Comparison of ENCODE assay signal across 25 mouse cellular contexts in genomic region chr2:77270781-77271180, GRCm38 (mm10). TPM values are rescaled to one million over a fixed set of nuclear protein-coding genes. Genes with fewer than 3 reads are reported as not detected.
DNase-seq lines count a peak whose midpoint lies in the region; ATAC-seq lines count a peak whose summit lies in the region.
"Had no signal": no experiment of that assay in that cellular context is flagged by ENCODE, and none has a peak within 500 bp of the region (broad histone marks: within the 10 kb centered on the region; RNA-seq: fewer than 3 reads in every experiment).

No protein-coding gene starts in this region.

- H3K4me2 ChIP-seq in midbrain, embryonic 11.5 days, result no peak overlapping the region
- no peak overlapping the region for H3K4me2 ChIP-seq in midbrain, embryonic 16.5 days (ENCODE audit: low read length)
- H3K4me2 ChIP-seq: hindbrain, embryonic 12.5 days; midbrain, embryonic 15.5 days; neural tube, embryonic 13.5 days had no signal

- H3K36me3 ChIP-seq in midbrain, embryonic 11.5 days (ENCODE audit: control insufficient read depth, insufficient read depth, low read length), result no peaks in the 10 kb centered on the region
- H3K36me3 ChIP-seq in midbrain, embryonic 16.5 days (ENCODE audit: control insufficient read depth, insufficient read depth, low read length), result no peaks in the 10 kb centered on the region
- H3K36me3 ChIP-seq: midbrain, embryonic 15.5 days; neural tube, embryonic 13.5 days had no signal

- H3K27me3 ChIP-seq in midbrain, embryonic 11.5 days (ENCODE audit: control insufficient read depth, insufficient read depth, low read length), result no peaks in the 10 kb centered on the region
- H3K27me3 ChIP-seq in midbrain, embryonic 16.5 days (ENCODE audit: control insufficient read depth, insufficient read depth, low read depth, low read length), result no peaks in the 10 kb centered on the region
- H3K27me3 ChIP-seq: hindbrain, embryonic 12.5 days; midbrain, embryonic 15.5 days; neural tube, embryonic 13.5 days had no signal

- DNase-seq in CD4-positive, CD25-positive, alpha-beta regulatory T cell, adult 2 months (ENCODE audit: low read depth, low spot score), result peak; percentile 22
- peak; percentile 82 for DNase-seq in midbrain, embryonic 11.5 days (ENCODE audit: low spot score, missing footprints)
- peak; percentile 35 to 49 for DNase-seq in thymus, postnatal 10 days (ENCODE audit: low spot score in 2 of 2)
- DNase-seq in urinary bladder, adult 2 months (ENCODE audit: low spot score), result no peak
- no peak for DNase-seq in adrenal gland, postnatal 4 days (ENCODE audit: low spot score in 2 of 2)
- DNase-seq: adrenal gland, postnatal 25 days; cerebellum, adult 8-10 months; cerebellum, postnatal 36 days; gastrocnemius, postnatal 10 days; heart, postnatal 36 days; kidney, adult 9 months; kidney, postnatal 10 days; layer of hippocampus, postnatal 36 days; liver; lung, adult 2 months had no signal

- no peaks in the 10 kb centered on the region for H3K9me3 ChIP-seq in midbrain, embryonic 11.5 days (ENCODE audit: control insufficient read depth, low read length)
- H3K9me3 ChIP-seq in midbrain, embryonic 16.5 days (replicated peaks; ENCODE audit: control insufficient read depth, low read length, poor library complexity, severe bottlenecking), result no peaks in the 10 kb centered on the region
- H3K9me3 ChIP-seq: hindbrain, embryonic 12.5 days; midbrain, embryonic 15.5 days; neural tube, embryonic 13.5 days had no signal

- ATAC-seq in CD4-positive, CD25-positive, alpha-beta regulatory T cell, adult 4 months, result no peak
- ATAC-seq in midbrain, embryonic 11.5 days (ENCODE audit: low FRiP score), result no peak
- ATAC-seq in midbrain, embryonic 16.5 days, result no peak
- no peak for ATAC-seq in megakaryocyte, adult 5-6 weeks (ENCODE audit: poor library complexity, severe bottlenecking)
- ATAC-seq: forebrain, embryonic 14.5 days; intestine, embryonic 16.5 days; midbrain, embryonic 15.5 days had no signal

- no peak overlapping the region for H3K4me3 ChIP-seq in midbrain, embryonic 11.5 days (ENCODE audit: low read depth, low read length)
- no peak overlapping the region for H3K4me3 ChIP-seq in midbrain, embryonic 16.5 days (ENCODE audit: low read depth, low read length)
- H3K4me3 ChIP-seq: hindbrain, embryonic 12.5 days; midbrain, embryonic 15.5 days; neural tube, embryonic 13.5 days had no signal

- WGBS in midbrain, embryonic 11.5 days, result 87% methylated on average over 7 of the region's 7 CpGs
- 89% methylated on average over 7 of the region's 7 CpGs for WGBS in midbrain, embryonic 16.5 days

- no peak overlapping the region for H3K27ac ChIP-seq in midbrain, embryonic 11.5 days (ENCODE audit: low read depth, low read length)
- no peak overlapping the region for H3K27ac ChIP-seq in midbrain, embryonic 16.5 days (ENCODE audit: low read length)
- H3K27ac ChIP-seq: hindbrain, embryonic 12.5 days; liver, embryonic 14.5 days; macrophage; midbrain, embryonic 15.5 days; neural tube, embryonic 13.5 days had no signal

- no peaks in the 10 kb centered on the region for H3K4me1 ChIP-seq in midbrain, embryonic 11.5 days (ENCODE audit: control insufficient read depth, insufficient read depth, low read length)
- peaks cover 36% of the 10 kb centered on the region for H3K4me1 ChIP-seq in midbrain, embryonic 16.5 days (ENCODE audit: control insufficient read depth, insufficient read depth, low read length)

- H3K9ac ChIP-seq in midbrain, embryonic 11.5 days (ENCODE audit: low read length), result no peak overlapping the region
- no peak overlapping the region for H3K9ac ChIP-seq in midbrain, embryonic 16.5 days (ENCODE audit: low read depth, low read length)
- H3K9ac ChIP-seq: hindbrain, embryonic 12.5 days; liver, embryonic 14.5 days; midbrain, embryonic 15.5 days; neural tube, embryonic 13.5 days had no signal

RNA-seq across cellular contexts. Expression of gene Sestd1, which starts 9.6 kb away (rescaled TPM):
- polyA plus RNA-seq in CD4-positive, CD25-positive, alpha-beta regulatory T cell, adult 4 months (2017; shearing (Covaris generic)), result under 1 TPM; 0.04 to 0.16 TPM
- 24.8 and 27.3 TPM in 2 replicates for polyA plus RNA-seq in midbrain, embryonic 11.5 days (2014; fragmentation: Nextera tagmentation; extraction: Ambion mirVana)
- 26.6 and 32.8 TPM in 2 replicates for polyA plus RNA-seq in midbrain, embryonic 16.5 days (2015; fragmentation: Nextera tagmentation; extraction: Ambion mirVana)
- total RNA-seq in megakaryocyte, adult 5-6 weeks (2015), result 13.9 and 15.8 TPM in 2 replicates
- total RNA-seq in megakaryocyte, adult 5-6 weeks (2017), result 21.1 and 25.6 TPM in 2 replicates
- 19.1 and 21.2 TPM in 2 replicates for polyA plus RNA-seq in urinary bladder, adult 2 months (2012; rRNA removed)
- 10 to 100 TPM; 21.6 to 29.8 TPM for total RNA-seq in adrenal gland, postnatal 4 days (2021)

Comparison
In these comparisons a context has a peak if more than half of its experiments do, and no peak if none do; other contexts are left out.
1. DNase-seq: peak in CD4-positive, CD25-positive, alpha-beta regulatory T cell, adult 2 months (single experiment), midbrain, embryonic 11.5 days (single experiment) and thymus, postnatal 10 days (2 of 2); none in urinary bladder, adult 2 months (single experiment) and adrenal gland, postnatal 4 days (0 of 2).
2. RNA of gene Sestd1, which starts 9.6 kb away (polyA plus RNA-seq): 24.8 to 27.3 TPM in midbrain, embryonic 11.5 days, 26.6 to 32.8 TPM in midbrain, embryonic 16.5 days and 19.1 to 21.2 TPM in urinary bladder, adult 2 months; 0.04 to 0.16 TPM in CD4-positive, CD25-positive, alpha-beta regulatory T cell, adult 4 months; every median in the first group is over 10 times any median in the second.